Mouse (Mus musculus): ENCODE data around the gene Crcp.

Gene Crcp

DNA sequence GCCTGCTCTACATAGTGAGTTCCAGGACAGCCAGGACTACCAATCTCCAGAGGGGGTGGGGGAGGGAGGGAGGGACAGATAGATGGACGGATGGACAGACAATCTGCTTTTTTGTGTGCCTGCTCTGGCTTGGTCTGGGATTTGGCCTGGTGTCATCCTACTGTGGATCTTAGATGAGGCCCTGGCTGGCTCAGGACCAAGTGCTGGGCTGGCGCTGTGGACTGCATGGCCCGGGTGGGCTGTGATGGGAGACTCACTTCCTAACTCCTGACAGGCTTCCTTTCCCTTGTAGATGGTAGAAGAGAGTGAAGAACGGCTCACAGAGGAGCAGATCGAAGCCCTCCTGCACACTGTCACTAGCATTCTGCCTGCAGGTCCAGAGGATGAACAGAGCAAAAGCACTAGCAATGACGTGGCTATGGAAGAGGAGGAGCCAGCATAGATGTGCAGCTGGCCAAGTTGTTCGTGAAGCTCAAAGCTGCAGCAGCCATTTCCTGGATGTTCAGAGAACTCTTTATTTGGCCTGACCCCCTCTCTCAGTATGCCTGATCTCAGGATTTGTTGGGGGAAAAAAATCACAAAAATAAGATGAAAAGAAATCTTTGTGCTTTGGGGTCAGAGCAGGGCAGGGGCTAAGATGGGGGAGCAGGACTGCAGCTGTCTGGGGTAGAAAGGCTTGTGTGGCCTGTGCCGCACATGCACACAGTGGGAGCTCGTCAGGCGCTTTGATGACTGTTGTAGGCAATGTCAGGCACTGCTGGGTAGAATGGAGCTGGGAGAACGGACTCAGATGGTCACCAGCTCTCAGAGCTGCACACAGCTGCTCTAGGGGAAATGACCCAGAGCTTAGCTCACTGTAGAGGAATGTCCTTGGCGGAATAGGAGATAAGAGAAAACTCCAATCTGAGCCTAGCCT is 30.6 kb downstream of the Crcp start:
- DNase-seq (ENCODE audit: low read depth, low spot score): no peak

DNA sequence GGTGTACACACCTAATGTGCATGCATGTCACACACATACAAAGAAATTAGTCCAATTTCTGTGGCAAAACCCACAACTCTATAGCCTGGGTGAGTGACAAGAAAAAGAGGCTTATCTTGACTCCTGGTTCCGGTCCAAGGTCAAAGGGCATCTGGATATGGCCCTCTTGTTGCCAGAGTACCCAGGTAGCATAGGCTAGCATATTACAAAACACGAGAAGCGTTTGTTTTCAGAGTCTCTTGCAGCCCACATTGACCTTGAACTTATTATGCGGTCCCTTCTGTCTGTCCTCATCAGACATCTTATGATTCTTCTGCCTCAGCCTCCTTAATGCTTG is 31.2 kb downstream of the Crcp start:
- no peak for DNase-seq (ENCODE audit: low read depth, low spot score)

GRCm38 (mm10) chr5:130062096-130062495 is 33.0 kb downstream of the Crcp start:
- no peak for DNase-seq (ENCODE audit: low read depth, low spot score)

GRCm38 (mm10) chr5:130063760-130064159 is 34.7 kb downstream of the Crcp start:
- DNase-seq (ENCODE audit: low read depth, low spot score): no peak

- no peak for DNase-seq (ENCODE audit: low read depth, low spot score)
Observed at GRCm38 (mm10) chr5:130065579-130065978, 36.5 kb downstream of the Crcp start.

DNA sequence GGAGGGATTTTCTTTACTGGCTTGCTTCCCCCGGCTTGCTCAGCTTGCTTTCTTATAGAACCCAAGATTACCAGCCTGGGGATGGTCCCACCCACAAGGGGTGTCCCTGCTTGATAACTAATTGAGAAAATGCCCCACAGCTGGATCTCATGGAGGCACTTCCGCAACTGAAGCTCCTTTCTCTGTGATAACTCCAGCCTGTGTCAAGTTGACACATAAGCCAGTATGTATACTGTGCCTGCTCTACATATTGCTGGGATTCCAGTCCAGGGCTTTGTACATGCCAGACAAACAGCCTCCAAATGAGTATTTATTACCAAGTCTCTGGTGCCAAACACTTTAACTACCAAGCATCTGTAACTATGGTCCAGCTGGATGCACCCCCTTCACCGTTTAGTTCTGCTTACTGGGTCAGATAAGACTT is 38.8 kb downstream of the Crcp start:
- DNase-seq (ENCODE audit: low read depth, low spot score): no peak

GRCm38 (mm10) chr5:130073026-130073425 is 43.9 kb downstream of the Crcp start, which contains the start of gene Tpst1:
Gene Tpst1, plus strand, starts transcription at chr5:130073326.
- no peak for DNase-seq (ENCODE audit: low read depth, low spot score)

DNA sequence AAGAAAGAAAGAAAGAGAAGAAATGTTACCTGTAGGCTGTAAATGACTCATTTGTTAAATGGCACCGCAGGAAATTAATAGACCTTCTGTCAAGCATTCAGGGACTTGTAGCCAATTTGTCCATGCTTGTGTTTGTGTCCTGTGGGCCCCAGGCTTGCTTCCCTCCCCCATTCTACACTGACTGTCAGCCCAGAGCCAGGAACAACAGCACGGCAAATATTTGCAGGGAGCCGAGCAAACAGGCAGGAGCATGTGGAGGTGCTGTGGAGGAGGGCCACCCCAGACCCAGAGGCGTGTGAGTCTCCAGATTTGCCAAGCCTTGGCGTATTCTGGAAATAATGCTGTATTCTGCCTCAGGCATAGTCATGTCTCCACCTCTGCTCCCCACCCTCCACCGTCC is 45.4 kb downstream of the Crcp start:
- no peak for DNase-seq (ENCODE audit: low read depth, low spot score)

GRCm38 (mm10) chr5:130076396-130076795 is 47.3 kb downstream of the Crcp start:
- DNase-seq (ENCODE audit: low read depth, low spot score): peak; percentile 65

DNA sequence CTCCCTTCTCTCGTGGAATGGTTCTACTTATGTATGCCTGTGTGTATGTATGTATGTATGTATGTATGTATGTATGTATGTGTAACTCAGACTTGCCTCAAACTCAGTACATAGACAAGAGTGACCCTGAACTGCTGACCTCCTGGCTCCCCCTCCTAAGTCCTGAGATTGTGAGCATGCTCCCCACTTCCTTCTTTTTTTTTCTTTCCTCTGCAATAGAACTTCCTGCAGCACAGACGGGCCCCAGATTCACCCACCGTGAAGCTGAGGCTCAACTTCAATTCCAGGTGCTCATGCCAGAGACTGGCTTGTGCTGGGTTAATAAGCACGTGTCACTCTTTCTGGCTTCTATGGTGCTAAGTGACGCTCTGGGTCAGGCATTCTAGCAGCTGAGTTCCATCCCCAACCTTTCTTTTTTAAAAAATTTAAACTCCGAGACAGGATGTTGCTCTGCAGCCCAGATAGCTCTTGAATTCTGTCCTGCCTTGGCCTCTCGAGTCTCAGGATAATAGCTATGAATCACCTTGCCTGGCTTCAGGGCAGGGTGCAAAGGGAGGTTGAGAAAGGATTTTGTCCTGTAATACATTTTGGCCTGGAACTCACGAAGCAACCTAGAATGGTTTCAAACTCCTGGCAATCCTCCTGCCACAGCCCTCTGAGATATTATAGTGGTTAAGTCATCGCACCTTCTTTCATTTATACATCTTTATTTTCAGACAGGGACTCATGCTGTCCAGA is 49.2 kb downstream of the Crcp start:
- DNase-seq (ENCODE audit: low read depth, low spot score): no peak

DNA sequence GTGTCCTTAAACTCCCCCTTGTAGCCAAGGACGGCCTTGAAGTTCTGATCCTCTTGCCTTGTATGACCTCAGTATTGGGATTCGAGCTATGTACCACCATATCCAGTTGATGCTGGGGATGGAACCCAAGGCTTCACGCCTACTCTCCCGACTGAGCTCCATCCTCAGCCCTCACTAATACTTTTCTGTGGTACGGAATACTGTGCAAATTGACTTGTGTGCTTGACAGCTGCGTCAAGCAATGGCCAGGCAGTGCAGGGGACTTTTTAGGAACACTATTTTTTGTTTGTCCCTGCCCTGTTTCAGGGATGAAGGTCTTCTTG is 49.7 kb downstream of the Crcp start:
- DNase-seq (ENCODE audit: low read depth, low spot score): no peak

- DNase-seq (ENCODE audit: low read depth, low spot score): peak; percentile 87
Observed at GRCm38 (mm10) chr5:130079202-130080050, 50.3 kb downstream of the Crcp start.

DNA sequence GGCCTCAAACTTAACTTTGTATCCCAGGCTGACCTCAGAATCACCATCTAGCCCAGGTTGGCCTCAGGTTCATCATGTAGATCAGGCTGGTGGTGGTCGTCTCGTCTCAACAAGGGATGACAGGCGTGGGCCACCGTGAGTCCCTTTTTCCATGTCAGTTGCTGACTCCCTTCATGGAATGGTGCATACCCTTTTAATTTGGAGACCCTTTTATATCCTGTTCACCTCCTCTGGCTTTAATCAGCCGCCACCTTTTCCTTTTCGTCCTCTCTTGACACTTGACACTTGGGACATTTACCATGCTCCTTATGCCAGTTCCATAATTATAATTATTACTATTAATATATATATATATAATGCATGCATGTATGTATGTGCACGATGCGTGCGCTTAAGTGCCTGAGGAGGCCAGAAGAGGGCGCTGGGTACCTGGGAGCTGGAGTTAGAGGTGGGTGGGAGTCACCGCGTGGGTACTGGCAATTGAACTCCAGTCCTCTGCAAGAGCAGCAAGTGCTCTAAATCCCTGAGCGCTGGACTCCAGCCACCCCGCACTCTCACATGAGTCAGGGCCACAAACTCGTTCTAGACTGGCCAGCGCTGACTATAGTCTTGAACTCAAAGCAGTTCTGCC is 51.1 kb downstream of the Crcp start:
- DNase-seq (ENCODE audit: low read depth, low spot score): no peak

DNA sequence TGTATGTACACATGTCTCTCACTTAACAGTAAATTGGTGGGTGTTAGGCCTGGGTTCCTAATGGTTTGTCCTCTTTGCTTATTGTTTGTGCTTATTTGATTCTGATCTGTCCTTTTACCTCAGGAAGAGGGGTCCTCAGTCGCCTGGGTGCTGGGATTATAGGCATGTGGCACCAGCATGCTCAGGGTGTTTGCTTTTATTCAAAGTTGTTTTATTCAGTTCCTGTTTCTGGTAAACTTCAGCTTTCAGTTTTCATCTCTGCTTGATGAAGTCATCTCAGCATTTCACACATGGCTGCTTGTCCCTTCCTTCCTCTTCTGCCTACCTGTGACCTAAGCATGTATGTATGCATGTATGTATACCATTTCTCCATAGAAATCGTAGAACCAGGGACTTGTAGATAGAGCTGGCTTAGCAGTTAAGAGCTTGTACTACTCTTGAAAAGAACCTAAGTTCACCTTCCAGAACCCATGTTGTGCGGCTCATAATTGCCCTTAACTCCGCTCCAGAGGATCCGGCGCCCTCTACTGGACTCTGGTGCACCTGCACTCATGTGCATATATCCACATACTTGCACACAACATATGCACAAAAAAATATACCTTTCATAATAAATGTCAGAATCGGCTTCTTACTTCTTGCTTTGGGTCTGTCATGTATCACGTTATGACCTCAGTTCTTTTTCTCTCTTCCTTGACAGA is 52.2 kb downstream of the Crcp start:
- no peak for DNase-seq (ENCODE audit: low read depth, low spot score)

DNA sequence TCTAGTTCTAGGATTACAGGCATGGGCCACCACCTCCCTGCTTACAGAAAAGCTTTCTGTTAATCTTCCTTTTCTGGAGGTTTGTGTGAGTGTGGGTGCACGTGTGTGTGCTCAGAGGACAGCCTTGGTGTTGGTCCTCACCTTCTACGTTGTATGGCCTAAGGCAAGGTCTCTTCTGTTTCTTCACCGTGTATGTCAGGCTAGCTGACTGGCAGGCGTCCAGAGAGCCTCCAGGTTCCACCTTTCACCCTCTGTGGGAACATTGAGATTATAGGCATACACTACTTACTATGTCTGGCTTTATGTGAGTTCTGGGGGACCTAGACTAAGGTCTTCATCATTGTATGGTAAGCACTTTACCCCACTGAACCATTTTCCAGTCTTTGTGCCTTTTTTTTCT is 53.3 kb downstream of the Crcp start:
- DNase-seq (ENCODE audit: low read depth, low spot score): no peak

GRCm38 (mm10) chr5:130084271-130084670 is 55.2 kb downstream of the Crcp start:
- no peak for DNase-seq (ENCODE audit: low read depth, low spot score)

- no peak for DNase-seq (ENCODE audit: low read depth, low spot score)
Observed at GRCm38 (mm10) chr5:130088008-130088407, 58.9 kb downstream of the Crcp start.

DNA sequence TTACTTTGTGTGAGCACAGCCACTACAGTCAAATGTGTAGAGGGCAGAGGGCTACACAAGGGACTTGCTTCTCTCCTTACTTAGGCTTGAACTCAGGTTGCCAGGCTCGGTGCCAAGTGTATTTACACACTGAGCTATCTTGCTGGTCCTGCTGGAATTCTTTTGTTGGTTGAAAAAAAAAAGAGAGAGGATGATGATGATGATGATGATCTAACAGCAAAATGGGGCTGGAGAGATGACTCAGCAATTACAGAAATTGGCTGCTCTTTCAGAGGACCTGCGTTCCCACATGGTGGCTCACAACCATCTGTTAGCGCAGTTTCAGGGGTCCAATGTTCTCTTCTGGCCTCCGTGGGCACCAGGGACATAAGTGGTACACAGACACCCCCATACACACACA is 59.5 kb downstream of the Crcp start:
- DNase-seq (ENCODE audit: low read depth, low spot score): no peak

GRCm38 (mm10) chr5:130089177-130089576 is 60.1 kb downstream of the Crcp start:
- DNase-seq (ENCODE audit: low read depth, low spot score): no peak

- DNase-seq (ENCODE audit: low read depth, low spot score): peak; percentile 36
Observed at GRCm38 (mm10) chr5:130089626-130090393, 60.7 kb downstream of the Crcp start.

Measured in skeletal muscle tissue, adult 2 months (tissue).